Mouse (Mus musculus) intestine, embryonic 16.5 days (tissue): ENCODE measurements at regions not wholly inside any gene's neighbourhood (a gene's known extent, or its start where the extent isn't known, plus 50 kb on each side); places are given as distances from the start of the nearest gene placed in this dataset.

Experiments
- ATAC-seq: fragments of 200-750 bp; cut with Nextera tagmentation; 2 replicates; pipeline ENCODE4 v1.8.0; 2017; ENCODE audit warnings: moderate TSS enrichment, moderate library complexity
- H3K27ac ChIP-seq: fragments of 300-500 bp; sonication (generic); 2 replicates; pipeline ENCODE4 v1.5.1; 2014; ENCODE audit warnings: mild to moderate bottlenecking, low read length
- H3K27me3 ChIP-seq: fragments of 300-500 bp; sonication (generic); replicated peaks from 2 replicates; pipeline ENCODE4 v1.6.1; 2014; ENCODE audit warnings: low read length, control low read depth, mixed read lengths; ENCODE audit not compliant: control insufficient read depth, insufficient read depth
- H3K36me3 ChIP-seq: fragments of 300-500 bp; sonication (generic); 2 replicates; pipeline ENCODE4 v1.6.1; 2014; ENCODE audit warnings: low read length, control low read depth; ENCODE audit not compliant: control insufficient read depth, insufficient read depth
- H3K4me1 ChIP-seq: fragments of 300-500 bp; sonication (generic); 2 replicates; pipeline ENCODE4 v1.6.1; 2014; ENCODE audit warnings: low read length, control low read depth, mixed read lengths; ENCODE audit not compliant: control insufficient read depth, insufficient read depth
- H3K4me2 ChIP-seq: fragments of 300-500 bp; sonication (generic); 2 replicates; pipeline ENCODE4 v1.6.1; 2014; ENCODE audit warnings: low read depth, low read length, control low read depth
- H3K4me3 ChIP-seq: fragments of 300-500 bp; sonication (generic); 2 replicates; pipeline ENCODE4 v1.5.1; 2014; ENCODE audit warnings: mild to moderate bottlenecking, low read length
- H3K9ac ChIP-seq: fragments of 300-500 bp; sonication (generic); 2 replicates; pipeline ENCODE4 v1.6.1; 2014; ENCODE audit warnings: low read depth, low read length
- H3K9me3 ChIP-seq: fragments of 300-500 bp; sonication (generic); 2 replicates; pipeline ENCODE4 v1.6.1; 2016; ENCODE audit warnings: low read length, control low read depth; ENCODE audit not compliant: control insufficient read depth
- WGBS: fragments of 180-500 bp; shearing (Covaris S2); extraction: QIAGEN DNeasy Blood & Tissue Kit; methylation state at CpG from one replicate; pipeline ENCODE4 v1.1.7; 2014; 5-methylcytosine and 5-hydroxymethylcytosine counted together

DNA sequence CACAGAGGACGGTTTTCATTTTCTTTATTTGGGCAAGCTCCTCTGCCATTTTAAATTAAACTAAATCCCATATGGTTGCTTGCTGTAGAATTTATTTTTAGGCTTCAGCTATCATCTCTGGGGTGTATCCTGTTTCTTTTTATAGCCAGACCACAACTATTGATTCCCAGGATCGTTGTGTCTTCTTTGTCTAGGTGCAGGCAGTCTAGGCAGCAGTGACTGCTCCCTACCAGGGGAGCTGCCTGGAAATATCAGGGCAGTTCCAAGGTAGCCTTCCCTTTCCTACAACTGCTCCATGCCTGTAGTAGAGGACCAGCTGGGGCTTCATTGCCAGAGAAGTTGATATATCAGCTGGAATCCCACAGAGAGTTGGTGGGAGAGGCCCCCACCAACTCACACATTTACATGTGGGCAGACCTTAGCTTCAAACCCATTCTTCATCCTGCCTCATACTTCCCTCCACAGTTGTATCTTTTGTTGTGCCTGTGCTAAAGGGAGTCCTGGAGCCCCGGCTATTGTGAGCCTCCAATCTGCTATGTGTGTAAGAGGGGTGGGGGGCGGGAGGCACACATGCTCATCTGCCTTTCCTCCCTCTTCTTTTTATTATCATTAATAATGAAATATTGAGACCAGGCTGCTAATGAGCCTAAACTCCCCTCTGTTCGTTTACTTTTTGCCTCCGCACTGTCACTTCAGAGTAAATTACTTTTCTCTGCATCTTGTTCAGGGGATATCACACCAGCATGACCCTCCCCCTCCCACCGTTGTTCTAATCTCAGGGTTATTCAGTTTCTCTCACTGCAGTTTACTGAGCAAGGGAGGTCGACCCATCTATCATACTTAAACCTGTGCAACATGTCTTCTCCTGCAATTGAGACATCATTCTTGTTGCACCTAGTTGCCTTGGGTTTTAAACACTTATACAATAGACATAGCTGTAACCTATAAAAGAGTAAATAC is 576.3 kb upstream of the Plxna2 start:
- Histone ChIP-seq H3K4me1 (no peaks in the 10 kb centered on the region), H3K36me3 (no peaks in the 10 kb centered on the region), H3K4me3 (no peak overlapping the region), H3K9ac (no peak overlapping the region), H3K9me3 (no peaks in the 10 kb centered on the region), H3K4me2 (no peak overlapping the region), H3K27ac (no peak overlapping the region), H3K27me3 (no peaks in the 10 kb centered on the region)
- 37% methylated on average over 8 of the region's 8 CpGs for WGBS
- ATAC-seq: no peak

DNA sequence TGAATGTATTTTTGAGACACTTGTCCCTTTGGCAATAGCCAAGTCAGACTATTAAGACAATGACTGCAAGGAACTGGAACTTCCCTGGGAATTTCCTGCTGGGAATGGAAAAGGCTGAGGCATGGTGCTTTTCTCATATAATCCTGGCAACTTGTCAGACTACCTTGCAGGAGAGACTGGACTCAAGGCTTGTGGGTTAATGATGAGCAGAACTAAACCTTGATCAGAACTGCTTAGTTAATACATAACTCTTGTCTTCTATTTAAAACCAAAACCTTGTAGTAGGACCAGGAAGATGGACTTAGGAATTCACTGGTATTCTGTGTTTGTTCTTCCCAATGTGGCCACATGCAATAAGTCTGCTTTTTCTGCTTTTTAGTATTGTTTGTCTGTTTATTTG is 579.3 kb upstream of the Plxna2 start:
- H3K4me1 ChIP-seq: no peaks in the 10 kb centered on the region
- no peak overlapping the region for H3K4me2 ChIP-seq
- no peaks in the 10 kb centered on the region for H3K27me3 ChIP-seq
- no peak for ATAC-seq
- no peak overlapping the region for H3K9ac ChIP-seq
- H3K4me3 ChIP-seq: no peak overlapping the region
- H3K36me3 ChIP-seq: no peaks in the 10 kb centered on the region
- H3K27ac ChIP-seq: no peak overlapping the region
- H3K9me3 ChIP-seq: no peaks in the 10 kb centered on the region

DNA sequence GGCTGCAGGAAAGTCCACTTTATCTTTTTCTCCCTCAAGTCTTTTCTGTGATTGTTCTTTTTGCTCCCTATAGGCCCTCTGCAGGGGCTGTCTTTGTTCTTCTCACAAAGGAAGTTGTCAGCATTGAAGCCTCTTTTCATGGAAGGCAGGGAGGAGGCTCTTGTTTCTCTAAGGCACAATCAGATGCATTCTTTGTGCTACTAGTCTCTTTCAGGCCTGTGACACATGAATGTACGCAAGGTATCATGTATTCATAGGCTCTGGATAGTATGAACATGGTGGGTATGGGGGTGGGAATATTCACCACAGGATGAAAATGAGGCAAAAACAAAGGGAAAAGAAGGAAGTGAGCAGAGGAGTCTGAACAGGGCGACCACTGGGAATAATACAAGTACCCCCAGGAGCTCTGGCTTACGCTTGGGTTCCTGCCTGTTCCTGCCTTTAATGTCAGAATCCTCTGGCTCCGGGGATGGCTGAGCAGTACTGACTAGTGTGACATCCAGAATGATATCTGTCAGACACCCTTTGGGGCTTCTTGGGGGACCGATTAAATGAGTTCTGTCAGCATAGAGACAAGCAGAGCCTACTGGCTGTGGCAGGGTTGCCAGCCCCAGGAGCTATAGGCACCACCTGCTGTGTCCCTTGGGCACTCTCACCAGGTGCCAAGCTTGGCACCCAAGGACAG is 583.7 kb upstream of the Plxna2 start:
- Histone ChIP-seq H3K27ac (no peak overlapping the region), H3K4me1 (no peaks in the 10 kb centered on the region), H3K27me3 (no peaks in the 10 kb centered on the region), H3K9ac (no peak overlapping the region), H3K4me3 (no peak overlapping the region), H3K4me2 (no peak overlapping the region), H3K9me3 (no peaks in the 10 kb centered on the region), H3K36me3 (no peaks in the 10 kb centered on the region)
- WGBS: 79% methylated on average over 5 of the region's 5 CpGs
- ATAC-seq: no peak

DNA sequence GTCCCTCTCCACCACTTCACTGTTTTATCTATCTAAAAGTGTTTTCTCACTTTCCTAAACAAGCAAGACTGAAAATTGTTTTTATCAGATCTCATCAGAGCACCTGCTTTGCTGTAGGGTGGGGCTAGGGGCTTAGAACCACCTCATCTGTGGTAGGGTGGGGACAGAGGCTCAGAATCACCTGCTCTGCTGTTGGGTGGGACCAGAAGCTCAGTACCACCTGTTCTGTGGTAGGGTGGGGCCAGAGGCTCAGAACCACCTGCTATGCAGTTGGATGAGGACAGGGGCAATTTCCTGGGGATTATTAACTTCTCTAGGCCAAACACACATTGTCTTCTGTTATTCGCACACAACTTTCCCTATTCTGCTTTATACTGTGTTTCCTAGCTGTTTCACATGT is 585.4 kb upstream of the Plxna2 start:
- no peaks in the 10 kb centered on the region for H3K9me3 ChIP-seq
- no peak overlapping the region for H3K27ac ChIP-seq
- no peaks in the 10 kb centered on the region for H3K4me1 ChIP-seq
- no peak overlapping the region for H3K9ac ChIP-seq
- no peak overlapping the region for H3K4me2 ChIP-seq
- 93% methylated on average over 1 of the region's 1 CpGs for WGBS
- H3K4me3 ChIP-seq: no peak overlapping the region
- no peaks in the 10 kb centered on the region for H3K36me3 ChIP-seq
- H3K27me3 ChIP-seq: no peaks in the 10 kb centered on the region
- peak; percentile 88 for ATAC-seq

DNA sequence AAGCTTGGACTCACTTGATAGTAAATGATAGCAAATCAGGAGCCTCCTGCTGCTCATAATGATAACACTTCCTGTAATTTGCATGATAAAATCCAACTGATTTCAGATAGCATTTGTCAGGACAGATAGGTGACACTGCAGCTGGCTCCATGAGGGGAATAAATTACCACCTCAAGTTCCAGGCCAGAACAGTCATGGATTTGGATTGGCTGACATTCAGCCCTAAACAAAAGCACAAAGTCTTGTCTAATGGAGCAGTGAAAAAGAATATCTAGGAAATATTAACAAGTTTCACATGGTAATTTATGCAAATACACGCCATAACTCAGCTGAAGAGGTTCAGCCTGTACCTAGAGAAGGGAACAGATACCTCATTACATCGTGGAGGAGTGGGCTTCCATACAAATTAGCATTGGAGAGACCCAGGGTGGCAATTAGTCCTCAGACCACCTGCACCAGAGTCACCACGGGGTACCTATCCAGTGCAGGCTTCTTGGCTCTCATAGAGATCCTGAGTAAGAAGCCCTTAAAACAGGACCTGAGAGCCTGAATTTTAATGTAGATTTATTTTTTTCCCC is 587.3 kb upstream of the Plxna2 start:
- no peak overlapping the region for H3K9ac ChIP-seq
- H3K4me2 ChIP-seq: no peak overlapping the region
- no peak for ATAC-seq
- H3K36me3 ChIP-seq: no peaks in the 10 kb centered on the region
- WGBS: 63% methylated on average over 3 of the region's 3 CpGs
- H3K27me3 ChIP-seq: no peaks in the 10 kb centered on the region
- no peaks in the 10 kb centered on the region for H3K9me3 ChIP-seq
- H3K4me3 ChIP-seq: no peak overlapping the region
- no peaks in the 10 kb centered on the region for H3K4me1 ChIP-seq
- no peak overlapping the region for H3K27ac ChIP-seq

DNA sequence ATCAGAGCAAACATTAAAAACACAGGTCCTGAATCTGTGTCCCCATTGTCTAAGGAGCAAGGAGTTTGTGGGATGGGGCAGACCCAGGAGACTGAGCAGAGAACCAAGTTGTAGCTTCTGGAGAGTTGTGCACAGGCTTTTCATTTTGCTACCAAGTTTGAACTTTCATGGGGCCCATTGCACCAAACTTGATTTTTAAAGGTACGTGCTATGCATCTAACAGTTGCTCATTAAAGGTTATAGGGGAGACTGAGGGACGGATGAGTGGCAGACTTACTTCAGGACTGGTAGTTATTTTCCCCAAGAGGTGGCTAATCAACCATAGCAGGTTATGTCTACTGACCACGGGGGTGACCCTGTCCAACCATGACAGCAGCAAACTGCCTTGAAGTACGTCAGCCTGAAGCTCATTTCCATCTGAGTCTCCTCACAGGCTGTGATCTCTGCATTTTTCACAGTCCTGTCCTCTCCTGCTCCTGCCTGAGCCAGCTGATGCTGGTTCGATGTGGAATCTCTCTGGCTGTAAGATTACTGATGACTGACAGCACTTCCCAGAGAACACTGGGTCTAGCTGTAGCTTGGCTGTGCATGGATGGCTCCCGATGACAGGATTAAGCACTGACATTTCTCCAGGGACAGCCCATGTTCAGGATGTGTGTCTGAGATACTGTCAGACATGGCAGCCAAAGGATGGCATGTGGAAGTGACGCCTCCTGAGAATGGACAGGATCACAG is 590.9 kb upstream of the Plxna2 start:
- WGBS: 80% methylated on average over 7 of the region's 7 CpGs

DNA sequence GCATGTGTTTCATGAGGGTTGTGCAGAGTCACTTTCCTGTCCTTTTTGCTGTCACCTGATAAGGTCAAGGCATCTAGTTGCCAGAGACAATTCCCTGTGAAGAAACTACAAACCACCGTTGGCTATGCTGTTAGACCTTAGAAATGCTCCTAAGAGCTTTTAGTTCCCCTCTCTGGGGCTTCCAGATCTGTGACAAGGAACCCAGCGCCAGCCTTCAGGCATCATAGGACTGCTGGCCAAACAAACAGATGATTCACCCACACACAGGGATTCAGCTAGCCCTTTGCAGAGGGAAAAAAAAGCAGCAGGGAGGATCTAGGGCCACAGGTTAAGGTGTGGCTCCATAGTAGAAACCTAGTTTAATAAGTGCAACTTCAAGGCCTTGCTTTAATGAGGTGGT is 591.8 kb upstream of the Plxna2 start:
- Histone ChIP-seq H3K9me3 (no peaks in the 10 kb centered on the region), H3K4me3 (no peak overlapping the region), H3K4me1 (no peaks in the 10 kb centered on the region), H3K9ac (no peak overlapping the region), H3K36me3 (no peaks in the 10 kb centered on the region), H3K4me2 (no peak overlapping the region), H3K27ac (no peak overlapping the region), H3K27me3 (no peaks in the 10 kb centered on the region)
- ATAC-seq: no peak
- 32% methylated on average over 2 of the region's 2 CpGs for WGBS

More for the DNA sequence above, 590.9 kb upstream of the Plxna2 start:
- no peak overlapping the region for H3K4me2 ChIP-seq
- no peaks in the 10 kb centered on the region for H3K4me1 ChIP-seq
- no peak for ATAC-seq
- H3K27ac ChIP-seq: no peak overlapping the region
- H3K9ac ChIP-seq: no peak overlapping the region
- H3K27me3 ChIP-seq: no peaks in the 10 kb centered on the region
- H3K9me3 ChIP-seq: no peaks in the 10 kb centered on the region
- no peak overlapping the region for H3K4me3 ChIP-seq
- H3K36me3 ChIP-seq: no peaks in the 10 kb centered on the region

DNA sequence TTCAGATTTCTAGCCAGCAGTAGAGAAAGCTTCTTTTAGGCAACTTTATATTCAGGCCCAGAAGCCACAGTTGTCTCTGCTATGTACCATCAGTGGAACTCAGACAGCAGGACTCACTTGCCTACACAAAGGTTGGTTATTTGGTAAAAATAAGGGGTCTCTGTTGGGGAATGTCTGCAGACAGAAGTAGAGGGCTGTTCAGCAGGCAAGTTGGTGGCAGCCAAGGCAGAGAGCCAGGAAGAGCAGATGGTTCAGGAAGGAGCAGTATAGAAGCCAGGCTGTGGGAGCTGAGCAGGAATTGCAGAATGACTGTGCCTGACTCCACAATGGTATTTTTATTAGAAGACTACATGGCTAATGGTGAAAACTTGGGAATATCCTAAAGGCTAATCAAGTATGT is 598.7 kb upstream of the Plxna2 start:
- Histone ChIP-seq H3K27me3 (no peaks in the 10 kb centered on the region), H3K4me2 (no peak overlapping the region), H3K27ac (no peak overlapping the region)

DNA sequence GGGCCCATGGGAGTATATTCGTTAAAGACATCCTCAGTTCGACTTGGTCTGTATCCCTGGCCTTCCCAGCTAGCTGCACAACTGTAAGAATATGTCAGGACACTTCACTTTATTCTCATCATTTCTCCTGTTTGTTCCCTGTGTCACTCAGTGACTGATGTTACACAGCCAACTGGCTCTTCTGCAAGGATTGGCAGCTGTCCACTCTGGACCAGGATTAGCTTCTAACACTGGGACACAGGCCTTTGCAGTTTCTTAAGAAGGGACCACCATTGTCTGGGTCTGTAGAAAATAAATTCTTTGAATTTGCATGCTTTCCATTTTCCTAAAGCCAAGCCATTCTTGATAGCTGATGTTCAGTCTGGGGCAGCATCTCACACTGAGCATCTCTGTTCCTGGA is 622.1 kb upstream of the Camk1g start:
- no peak overlapping the region for H3K9ac ChIP-seq
- no peaks in the 10 kb centered on the region for H3K9me3 ChIP-seq
- H3K27ac ChIP-seq: no peak overlapping the region
- no peaks in the 10 kb centered on the region for H3K27me3 ChIP-seq
- H3K36me3 ChIP-seq: no peaks in the 10 kb centered on the region
- no peak overlapping the region for H3K4me2 ChIP-seq
- no peaks in the 10 kb centered on the region for H3K4me1 ChIP-seq
- no peak overlapping the region for H3K4me3 ChIP-seq
- 77% methylated on average over 2 of the region's 2 CpGs for WGBS
- ATAC-seq: no peak

More for the DNA sequence above, 598.7 kb upstream of the Plxna2 start:
- Histone ChIP-seq H3K9me3 (no peaks in the 10 kb centered on the region), H3K36me3 (no peaks in the 10 kb centered on the region), H3K4me1 (no peaks in the 10 kb centered on the region), H3K4me3 (no peak overlapping the region), H3K9ac (no peak overlapping the region)
- ATAC-seq: no peak
